Mouse (Mus musculus): ENCODE results near the gene Tmem160. TPM values are rescaled to one million over a fixed set of nuclear protein-coding genes. Genes with fewer than 3 reads are reported as not detected.

Gene Tmem160
- polyA plus RNA-seq, 1 experiment from 2014 or later, result 79.0 TPM

- Histone ChIP-seq H3K9ac (no peak overlapping the region), H3K9me3 (replicated peaks) (no peaks in the 10 kb centered on the region), H3K27me3 (replicated peaks) (no peaks in the 10 kb centered on the region; the same call in 1 of the 2 replicates), H3K27ac (ENCODE audit: poor library complexity, severe bottlenecking) (no peak overlapping the region), H3K4me2 (no peak overlapping the region), H3K4me1 (replicated peaks) (no peaks in the 10 kb centered on the region), H3K4me3 (no peak overlapping the region), H3K36me3 (peaks cover 23% of the 10 kb centered on the region)
- WGBS, result 60% methylated on average over 3 of the region's 3 CpGs
- ATAC-seq (ENCODE audit: insufficient number of reproducible peaks, low FRiP score), result no peak
Observed at GRCm38 (mm10) chr7:16492211-16492610, 39.6 kb downstream of the Tmem160 start.

GRCm38 (mm10) chr7:16493361-16493760 is 40.8 kb downstream of the Tmem160 start:
- H3K27ac ChIP-seq (ENCODE audit: poor library complexity, severe bottlenecking), result no peak overlapping the region
- no peak for ATAC-seq (ENCODE audit: insufficient number of reproducible peaks, low FRiP score)
- peaks cover 34% of the 10 kb centered on the region for H3K36me3 ChIP-seq
- no peak overlapping the region for H3K4me3 ChIP-seq
- no peaks in the 10 kb centered on the region for H3K4me1 ChIP-seq (replicated peaks)
- 34% methylated on average over 2 of the region's 2 CpGs for WGBS
- H3K9ac ChIP-seq, result no peak overlapping the region
- no peaks in the 10 kb centered on the region for H3K9me3 ChIP-seq (replicated peaks)
- no peaks in the 10 kb centered on the region; the same call in 1 of the 2 replicates for H3K27me3 ChIP-seq (replicated peaks)
- no peak overlapping the region for H3K4me2 ChIP-seq

GRCm38 (mm10) chr7:16496260-16496659 is 43.7 kb downstream of the Tmem160 start:
- H3K4me3 ChIP-seq, result no peak overlapping the region
- H3K36me3 ChIP-seq, result peaks cover 48% of the 10 kb centered on the region
- WGBS, result 72% methylated on average over 3 of the region's 3 CpGs
- ATAC-seq (ENCODE audit: insufficient number of reproducible peaks, low FRiP score), result no peak
- no peaks in the 10 kb centered on the region for H3K27me3 ChIP-seq (replicated peaks)
- H3K4me1 ChIP-seq (replicated peaks), result no peaks in the 10 kb centered on the region
- no peak overlapping the region for H3K4me2 ChIP-seq
- no peaks in the 10 kb centered on the region for H3K9me3 ChIP-seq (replicated peaks)
- H3K27ac ChIP-seq (ENCODE audit: poor library complexity, severe bottlenecking), result no peak overlapping the region
- H3K9ac ChIP-seq, result no peak overlapping the region

- H3K9me3 ChIP-seq (replicated peaks), result no peaks in the 10 kb centered on the region
- H3K27me3 ChIP-seq (replicated peaks), result no peaks in the 10 kb centered on the region
- H3K9ac ChIP-seq, result no peak overlapping the region
- no peak for ATAC-seq (ENCODE audit: insufficient number of reproducible peaks, low FRiP score)
- no peaks in the 10 kb centered on the region for H3K4me1 ChIP-seq (replicated peaks)
- 88% methylated on average over 6 of the region's 6 CpGs for WGBS
- H3K4me3 ChIP-seq, result no peak overlapping the region
- H3K4me2 ChIP-seq, result no peak overlapping the region
- H3K27ac ChIP-seq (ENCODE audit: poor library complexity, severe bottlenecking), result no peak overlapping the region
- peaks cover 78% of the 10 kb centered on the region for H3K36me3 ChIP-seq
Observed at GRCm38 (mm10) chr7:16499671-16500104, 47.1 kb downstream of the Tmem160 start.

GRCm38 (mm10) chr7:16501571-16501970 is 49.0 kb downstream of the Tmem160 start:
- WGBS, result 70% methylated on average over 4 of the region's 4 CpGs
- no peak overlapping the region for H3K4me2 ChIP-seq
- no peaks in the 10 kb centered on the region for H3K9me3 ChIP-seq (replicated peaks)
- H3K4me3 ChIP-seq, result no peak overlapping the region
- H3K27me3 ChIP-seq (replicated peaks), result no peaks in the 10 kb centered on the region
- ATAC-seq (ENCODE audit: insufficient number of reproducible peaks, low FRiP score), result no peak
- H3K27ac ChIP-seq (ENCODE audit: poor library complexity, severe bottlenecking), result no peak overlapping the region
- H3K36me3 ChIP-seq, result peaks cover 79% of the 10 kb centered on the region
- no peak overlapping the region for H3K9ac ChIP-seq
- H3K4me1 ChIP-seq (replicated peaks), result no peaks in the 10 kb centered on the region

GRCm38 (mm10) chr7:16504573-16505225 is 52.1 kb downstream of the Tmem160 start:
- ATAC-seq (ENCODE audit: insufficient number of reproducible peaks, low FRiP score), result no peak
- H3K36me3 ChIP-seq, result peaks cover 66% of the 10 kb centered on the region

More at GRCm38 (mm10) chr7:16504573-16505225, 52.1 kb downstream of the Tmem160 start:
- no peak overlapping the region for H3K9ac ChIP-seq
- no peaks in the 10 kb centered on the region for H3K9me3 ChIP-seq (replicated peaks)
- H3K27me3 ChIP-seq (replicated peaks), result no peaks in the 10 kb centered on the region
- H3K27ac ChIP-seq (ENCODE audit: poor library complexity, severe bottlenecking), result no peak overlapping the region
- no peak overlapping the region for H3K4me2 ChIP-seq
- no peak overlapping the region for H3K4me3 ChIP-seq
- H3K4me1 ChIP-seq (replicated peaks), result 0 out of 2 replicates have a peak, but pooled peaks cover 4% of the 10 kb centered on the region
- WGBS, result 76% methylated on average over 2 of the region's 2 CpGs

Other genes starting within 250 kb of the Tmem160 start
- gene Dhx34, start 230.7 kb upstream of the Tmem160 start, polyA plus RNA-seq (2016; fragmentation: Nextera tagmentation; extraction: Ambion mirVana), result 11.9 and 13.0 TPM in 2 replicates
- gene C5ar2, start 208.6 kb upstream of the Tmem160 start, polyA plus RNA-seq (2016; fragmentation: Nextera tagmentation; extraction: Ambion mirVana), result 0.85 and 1.1 TPM in 2 replicates
- 1.1 and 1.8 TPM in 2 replicates for gene C5ar1, start 193.2 kb upstream of the Tmem160 start, polyA plus RNA-seq (2016; fragmentation: Nextera tagmentation; extraction: Ambion mirVana)
- 11.0 and 12.1 TPM in 2 replicates for gene Inafm1, start 179.2 kb upstream of the Tmem160 start, polyA plus RNA-seq (2016; fragmentation: Nextera tagmentation; extraction: Ambion mirVana)
- gene Ccdc9, start 166.0 kb upstream of the Tmem160 start, polyA plus RNA-seq (2016; fragmentation: Nextera tagmentation; extraction: Ambion mirVana), result 24.3 and 31.2 TPM in 2 replicates
- gene Bbc3, start 144.4 kb upstream of the Tmem160 start, polyA plus RNA-seq (2016; fragmentation: Nextera tagmentation; extraction: Ambion mirVana), result 9.8 and 10.4 TPM in 2 replicates
- 232 and 254 TPM in 2 replicates for gene Sae1, start 65.0 kb upstream of the Tmem160 start, polyA plus RNA-seq (2016; fragmentation: Nextera tagmentation; extraction: Ambion mirVana)
- 14.3 and 14.9 TPM in 2 replicates for gene Zc3h4, start 51.9 kb upstream of the Tmem160 start, polyA plus RNA-seq (2016; fragmentation: Nextera tagmentation; extraction: Ambion mirVana)
- gene Npas1, start 24.9 kb downstream of the Tmem160 start, polyA plus RNA-seq (2016; fragmentation: Nextera tagmentation; extraction: Ambion mirVana), result 0.22 and 0.31 TPM in 2 replicates
- gene Arhgap35, start 162.2 kb downstream of the Tmem160 start, polyA plus RNA-seq (2016; fragmentation: Nextera tagmentation; extraction: Ambion mirVana), result 20.3 and 21.4 TPM in 2 replicates
- gene Ceacam15, start 222.9 kb downstream of the Tmem160 start, polyA plus RNA-seq (2016; fragmentation: Nextera tagmentation; extraction: Ambion mirVana), result 0.45 TPM in 2 replicates

All from heart, embryonic 12.5 days (tissue).